Mouse (Mus musculus): ENCODE results near the gene Crlf2.
A peak's percentile ranks its signal among the peaks of the same experiment; 100 is the strongest.

The Crlf2 gene

GRCm38 (mm10) chr5:109558404-109559160, at the start of gene Crlf2:
Gene Crlf2 (minus strand): TSS chr5:109558993.
- peak; percentile 97 for DNase-seq (ENCODE audit: low read depth)

- DNase-seq (ENCODE audit: low read depth), result peak; percentile 80
Measured at GRCm38 (mm10) chr5:109602585-109602984, 43.8 kb upstream of the Crlf2 start.

GRCm38 (mm10) chr5:109601080-109601479, 42.3 kb upstream of the Crlf2 start:
- peak; percentile 47 for DNase-seq (ENCODE audit: low read depth)

- DNase-seq (ENCODE audit: low read depth), result peak; percentile 19
Measured at GRCm38 (mm10) chr5:109598876-109599275, 40.1 kb upstream of the Crlf2 start.

- DNase-seq (ENCODE audit: low read depth), result peak; percentile 70
Measured at GRCm38 (mm10) chr5:109596647-109597046, 37.9 kb upstream of the Crlf2 start.

GRCm38 (mm10) chr5:109562829-109563228, 4.0 kb upstream of the Crlf2 start:
- DNase-seq (ENCODE audit: low read depth), result no peak

GRCm38 (mm10) chr5:109559191-109559590, 398 bp upstream of the Crlf2 start:
- no peak for DNase-seq (ENCODE audit: low read depth)

- no peak for DNase-seq (ENCODE audit: low read depth)
Measured at GRCm38 (mm10) chr5:109558123-109558403, 730 bp downstream of the Crlf2 start.

- peak; percentile 99 for DNase-seq (ENCODE audit: low read depth)
Measured at GRCm38 (mm10) chr5:109557321-109558122, 1.3 kb downstream of the Crlf2 start.

- peak; percentile 97 for DNase-seq (ENCODE audit: low read depth)
Measured at GRCm38 (mm10) chr5:109556591-109557320, 2.0 kb downstream of the Crlf2 start.

GRCm38 (mm10) chr5:109555676-109556571, 2.9 kb downstream of the Crlf2 start:
- peak; percentile 35 for DNase-seq (ENCODE audit: low read depth)

GRCm38 (mm10) chr5:109555236-109555675, 3.5 kb downstream of the Crlf2 start:
- DNase-seq (ENCODE audit: low read depth), result peak; percentile 23

GRCm38 (mm10) chr5:109554091-109555050, 4.4 kb downstream of the Crlf2 start:
- DNase-seq (ENCODE audit: low read depth), result peak; percentile 49

GRCm38 (mm10) chr5:109553160-109553930, 5.4 kb downstream of the Crlf2 start:
- peak; percentile 60 for DNase-seq (ENCODE audit: low read depth)

- peak; percentile 25 for DNase-seq (ENCODE audit: low read depth)
Measured at GRCm38 (mm10) chr5:109552541-109552940, 6.3 kb downstream of the Crlf2 start.

GRCm38 (mm10) chr5:109552116-109552515, 6.7 kb downstream of the Crlf2 start:
- peak; percentile 52 for DNase-seq (ENCODE audit: low read depth)

- peak; percentile 32 for DNase-seq (ENCODE audit: low read depth)
Measured at GRCm38 (mm10) chr5:109551041-109551765, 7.6 kb downstream of the Crlf2 start.

GRCm38 (mm10) chr5:109550225-109550935, 8.4 kb downstream of the Crlf2 start:
- DNase-seq (ENCODE audit: low read depth), result no peak

Measured in induced T-regulatory cell, adult 2 months (primary cell).